Mouse (Mus musculus): ENCODE measurements around the gene Atf1. TPM values are rescaled to one million over a fixed set of nuclear protein-coding genes. Genes with fewer than 3 reads are reported as not detected.
A peak's percentile ranks its signal among the peaks of the same experiment; 100 is the strongest.

Gene Atf1
- total RNA-seq, 2 experiments from 2014 or later: 22.5 to 24.2 TPM

DNA sequence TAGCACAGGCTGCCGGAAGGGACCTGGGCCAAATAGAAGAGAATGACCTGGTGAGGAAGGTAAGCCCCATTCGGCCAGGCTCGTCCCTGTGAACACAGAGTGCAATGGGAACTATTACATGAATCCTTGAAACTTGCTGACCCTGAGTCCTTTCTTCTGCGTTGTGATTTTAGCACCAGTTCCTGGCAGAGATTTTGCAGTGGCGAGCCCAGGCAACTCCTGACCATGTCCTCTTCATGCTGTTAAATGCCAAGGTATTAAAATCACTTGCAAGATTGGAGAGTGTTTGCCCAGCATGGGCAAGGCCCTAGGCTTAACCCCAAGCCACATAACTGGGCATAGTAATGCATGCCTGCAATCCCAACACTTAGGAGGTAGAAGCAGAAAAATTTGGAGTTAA is 37.5 kb upstream of the Atf1 start:
- Histone ChIP-seq H3K4me3 (no peak overlapping the region), H3K27ac (no peak overlapping the region)
- DNase-seq (ENCODE audit: low spot score in 2 of 2): no peak
- TF ChIP-seq CTCF (conservative IDR thresholded peaks at IDR 0.05): no peak

DNA sequence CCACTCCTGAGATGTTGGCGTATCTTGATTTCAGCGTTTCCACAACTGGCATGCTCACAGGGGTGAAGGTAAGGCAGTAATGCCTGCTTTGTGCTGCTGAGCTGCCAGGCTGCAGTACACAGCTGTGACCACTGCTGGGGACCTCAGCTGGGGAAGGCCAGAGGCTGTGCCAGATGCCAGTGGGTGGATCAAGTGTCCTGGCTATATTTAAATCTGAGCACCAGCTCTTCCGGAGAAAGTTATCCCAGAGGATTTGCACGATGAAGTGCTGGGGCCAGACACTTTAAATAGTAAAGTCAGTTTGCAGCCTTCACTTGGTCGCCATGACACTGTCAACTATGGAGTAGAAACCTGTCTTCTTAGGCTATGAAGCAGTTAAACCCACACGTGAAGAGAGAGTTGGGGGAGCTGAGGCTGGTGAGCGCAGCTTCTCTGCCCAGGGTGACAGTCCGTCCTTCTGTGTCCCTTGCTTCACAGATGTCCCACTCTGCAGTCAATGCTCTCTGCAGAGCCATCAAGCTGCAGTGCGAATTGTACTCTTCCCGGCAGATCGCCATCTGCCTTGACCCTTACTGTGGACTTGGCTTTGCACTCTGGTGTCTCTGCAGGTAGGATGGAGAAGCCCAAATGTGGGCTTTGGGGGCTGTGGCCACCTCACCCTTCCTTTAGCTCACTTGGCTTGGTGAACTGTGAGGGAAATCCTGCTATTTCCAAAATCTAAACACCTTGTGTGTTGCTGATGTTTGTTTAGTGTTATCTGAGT is 28.5 kb upstream of the Atf1 start:
- peak; percentile 47 for TF ChIP-seq CTCF (conservative IDR thresholded peaks at IDR 0.05)
- no peak for DNase-seq (ENCODE audit: low spot score in 2 of 2)
- no peak overlapping the region for H3K4me3 ChIP-seq
- peak overlapping the region; percentile 68; the same call in 1 of the 2 replicates for H3K27ac ChIP-seq

DNA sequence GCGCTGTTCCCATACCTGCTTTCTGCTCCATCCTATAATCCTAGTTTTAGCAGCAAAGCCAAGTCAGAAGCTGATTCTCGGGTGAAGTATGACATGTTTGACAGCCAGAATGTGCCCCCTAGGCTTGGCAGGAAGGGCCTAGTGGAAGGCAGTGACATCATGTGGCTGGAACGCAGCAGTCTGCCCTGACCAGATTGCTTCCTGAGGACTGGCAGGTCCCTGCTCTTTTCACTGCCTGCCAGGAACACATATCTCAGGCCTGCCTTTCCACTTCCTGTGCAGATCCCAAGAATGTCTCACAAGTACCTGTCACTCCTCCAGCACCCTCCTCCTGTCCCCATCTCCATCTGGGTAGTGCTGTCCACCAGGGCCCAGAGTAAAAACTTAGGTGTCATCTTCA is 27.8 kb upstream of the Atf1 start:
- Histone ChIP-seq H3K4me3 (no peak overlapping the region), H3K27ac (peak overlapping the region; percentile 68; the same call in 1 of the 2 replicates)
- no peak for DNase-seq (ENCODE audit: low spot score in 2 of 2)
- 0 out of 2 replicates have a peak, but pooled peaks have one; percentile 3 for TF ChIP-seq CTCF (conservative IDR thresholded peaks at IDR 0.05)

DNA sequence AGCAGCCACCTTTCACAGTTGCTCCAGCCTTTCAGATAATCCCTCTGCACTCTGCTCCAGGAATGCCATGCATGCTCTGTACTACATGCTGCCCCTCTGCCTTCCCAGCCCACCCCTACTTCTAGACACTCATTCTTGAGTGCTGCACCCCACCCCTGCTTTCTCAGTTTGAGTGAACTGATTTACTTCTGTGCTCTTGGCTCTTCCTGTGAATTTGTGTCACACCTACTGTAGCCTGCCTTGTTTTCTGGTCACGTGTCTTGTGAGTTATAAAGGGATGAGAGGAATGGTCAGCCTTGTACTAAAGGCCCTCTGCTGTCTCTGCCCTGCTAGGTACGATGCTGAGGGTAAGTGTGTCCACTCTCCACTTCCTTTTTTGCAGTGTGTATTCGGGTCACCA is 25.8 kb upstream of the Atf1 start:
- Histone ChIP-seq H3K4me3 (no peak overlapping the region), H3K27ac (peak overlapping the region; percentile 75)
- TF ChIP-seq CTCF (conservative IDR thresholded peaks at IDR 0.05): no peak
- DNase-seq (ENCODE audit: low spot score in 2 of 2): no peak

DNA sequence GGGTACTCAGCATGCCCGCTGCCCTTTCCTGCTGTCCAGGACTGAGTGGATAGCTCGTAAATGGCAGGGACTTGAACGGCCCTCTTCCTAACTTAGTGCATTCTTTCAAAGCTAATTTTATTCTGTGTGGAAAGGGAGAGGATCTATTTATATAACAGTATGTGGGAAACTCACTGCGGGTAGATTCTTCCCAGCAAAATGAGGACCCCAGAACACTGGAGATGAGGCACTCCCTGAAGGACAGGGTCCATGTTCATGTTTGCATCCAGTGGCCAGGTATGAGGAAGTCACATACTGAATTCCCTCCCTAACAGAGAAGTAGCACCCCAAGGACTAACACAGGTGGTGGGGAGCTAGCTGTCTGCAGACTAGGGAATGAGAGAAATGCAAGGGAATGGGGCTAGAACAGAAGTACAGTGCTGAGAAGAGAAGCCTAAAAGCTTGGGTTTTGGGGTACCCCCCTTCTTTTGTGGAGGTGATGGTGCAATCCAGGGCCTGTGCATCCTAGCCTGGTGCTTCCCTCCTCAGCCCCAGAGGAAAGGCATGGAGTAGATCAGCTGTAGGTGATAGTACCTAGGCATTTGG is 25.1 kb upstream of the Atf1 start:
- peak overlapping the region; percentile 75 for H3K27ac ChIP-seq
- no peak overlapping the region for H3K4me3 ChIP-seq
- DNase-seq (ENCODE audit: low spot score in 2 of 2): no peak
- no peak for TF ChIP-seq CTCF (conservative IDR thresholded peaks at IDR 0.05)

DNA sequence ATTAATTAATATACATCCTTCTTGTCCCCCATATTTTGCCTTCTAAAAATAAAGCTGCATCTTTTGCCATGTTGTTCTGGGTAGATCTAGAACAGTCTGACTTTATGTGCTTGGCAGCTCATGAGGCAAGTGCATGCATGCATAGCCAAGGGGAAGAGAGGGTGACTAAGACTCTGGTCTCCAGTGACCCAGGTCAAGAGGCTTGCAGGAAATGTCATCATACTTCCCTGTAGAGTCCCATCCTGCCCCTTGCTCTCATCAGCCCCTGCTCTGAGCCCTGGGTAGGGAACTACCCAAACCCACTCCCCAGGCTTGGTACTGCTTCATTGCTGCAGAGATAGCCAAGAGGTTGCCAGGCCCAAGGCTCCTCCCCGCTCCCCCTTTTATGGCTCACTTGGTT is 23.0 kb upstream of the Atf1 start:
- DNase-seq (ENCODE audit: low spot score in 2 of 2): no peak
- Histone ChIP-seq H3K27ac (peak overlapping the region; percentile 23; the same call in 1 of the 2 replicates), H3K4me3 (no peak overlapping the region)
- TF ChIP-seq CTCF (conservative IDR thresholded peaks at IDR 0.05): no peak

DNA sequence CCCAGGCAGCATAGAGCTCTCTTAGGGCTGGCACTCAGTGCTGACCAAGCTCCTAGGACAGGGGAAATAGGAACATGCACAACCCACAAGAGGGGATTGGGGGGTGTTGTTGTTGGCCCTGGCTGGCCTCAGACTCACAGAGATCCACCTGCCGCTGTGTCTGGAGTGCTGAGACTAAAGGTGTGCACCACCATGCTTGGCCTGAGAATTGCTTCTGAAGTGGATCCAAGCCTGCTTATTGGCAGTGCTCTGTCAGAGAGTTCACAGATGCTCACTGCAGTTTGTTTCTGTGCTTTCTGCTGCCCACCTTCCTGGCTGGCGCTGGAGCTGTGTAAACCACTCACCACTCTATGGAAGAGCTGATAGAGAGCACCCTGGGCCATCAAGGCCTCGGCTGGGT is 17.6 kb upstream of the Atf1 start:
- peak overlapping the region; percentile 28; the same call in 1 of the 2 replicates for H3K27ac ChIP-seq
- TF ChIP-seq CTCF (conservative IDR thresholded peaks at IDR 0.05): no peak

DNA sequence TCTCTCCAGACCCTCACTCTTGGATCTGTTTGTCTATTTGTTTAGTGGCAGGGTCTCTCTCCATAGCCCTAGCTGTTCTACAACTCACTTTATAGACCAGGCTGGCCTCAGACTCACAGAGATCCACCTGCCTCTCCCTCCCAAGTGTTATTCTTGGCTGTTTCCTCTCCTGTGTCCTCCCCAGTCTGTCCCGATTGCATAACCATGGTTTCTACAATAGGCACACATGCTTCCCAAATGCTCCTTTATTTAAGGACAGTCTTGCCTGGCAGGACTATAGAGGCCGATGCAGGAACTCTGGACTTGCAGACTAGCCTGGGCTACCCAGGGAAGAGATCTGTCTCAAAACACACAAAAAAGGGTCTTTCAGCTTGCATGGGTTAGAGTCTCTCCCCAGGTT is 14.3 kb upstream of the Atf1 start:
- TF ChIP-seq CTCF (conservative IDR thresholded peaks at IDR 0.05): no peak
- Histone ChIP-seq H3K4me3 (no peak overlapping the region), H3K27ac (peak overlapping the region; percentile 24; the same call in 1 of the 2 replicates)
- DNase-seq (ENCODE audit: low spot score in 2 of 2): no peak

More for the DNA sequence above, 17.6 kb upstream of the Atf1 start:
- no peak for DNase-seq (ENCODE audit: low spot score in 2 of 2)
- no peak overlapping the region for H3K4me3 ChIP-seq

DNA sequence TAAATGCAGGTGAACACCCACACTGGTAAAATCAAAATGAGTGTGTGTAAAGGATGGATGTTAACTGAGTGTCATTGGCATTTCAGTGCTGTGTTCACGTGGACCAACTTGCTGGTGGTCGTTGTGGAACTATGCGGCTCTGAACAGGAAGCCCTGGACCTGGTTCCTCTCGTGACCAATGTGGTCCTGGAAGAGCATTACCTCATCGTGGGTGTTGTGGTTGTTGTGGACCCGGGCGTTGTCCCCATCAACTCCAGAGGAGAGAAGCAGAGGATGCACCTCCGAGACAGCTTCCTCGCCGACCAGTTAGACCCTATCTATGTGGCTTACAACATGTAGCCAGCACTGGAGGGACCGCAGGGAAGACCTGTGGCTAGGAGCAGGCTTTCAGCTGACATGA is 12.5 kb upstream of the Atf1 start:
- Histone ChIP-seq H3K27ac (no peak overlapping the region), H3K4me3 (no peak overlapping the region)
- no peak for DNase-seq (ENCODE audit: low spot score in 2 of 2)
- TF ChIP-seq CTCF (conservative IDR thresholded peaks at IDR 0.05): no peak

DNA sequence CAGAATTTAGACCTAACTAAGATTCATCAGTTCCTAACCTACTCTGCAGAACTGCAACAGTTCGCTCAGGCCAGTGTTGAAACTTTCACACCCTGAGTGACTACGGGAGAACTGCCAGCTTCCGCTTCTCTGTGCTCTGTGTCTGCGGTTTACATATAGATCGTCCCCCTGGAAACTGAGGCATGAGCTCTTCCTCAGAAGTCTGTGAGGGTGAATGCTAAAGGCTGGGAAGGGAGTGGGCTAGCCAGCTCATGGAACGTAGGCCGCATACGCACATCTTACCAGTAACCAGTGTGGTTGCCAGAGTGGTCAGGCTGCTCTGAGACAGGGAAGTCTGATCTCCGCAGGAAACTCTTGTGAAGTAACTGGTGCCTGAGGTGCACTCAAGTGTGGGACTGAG is 11.4 kb upstream of the Atf1 start:
- no peak for DNase-seq (ENCODE audit: low spot score in 2 of 2)
- Histone ChIP-seq H3K27ac (no peak overlapping the region), H3K4me3 (no peak overlapping the region)
- no peak for TF ChIP-seq CTCF (conservative IDR thresholded peaks at IDR 0.05)

DNA sequence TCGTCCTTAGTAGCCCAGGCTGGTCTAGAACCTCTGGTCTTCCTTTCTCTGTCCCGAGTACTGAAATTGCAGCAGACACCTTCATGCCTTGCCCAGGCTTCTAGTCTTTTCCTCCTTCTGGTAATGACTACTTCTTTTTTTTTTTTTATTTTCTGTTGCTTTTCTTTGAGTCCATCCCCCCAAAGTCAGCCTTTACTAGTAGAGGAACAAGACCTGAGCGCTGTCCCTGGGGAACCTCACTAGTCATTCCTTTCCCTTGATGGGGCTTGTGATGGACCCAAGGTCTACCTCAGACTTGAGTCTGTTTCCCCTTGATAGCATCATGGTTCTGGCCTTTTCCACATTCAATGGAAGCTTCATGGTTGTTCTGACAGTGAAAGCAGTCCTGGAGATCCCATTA is 9.6 kb upstream of the Atf1 start:
- no peak for TF ChIP-seq CTCF (conservative IDR thresholded peaks at IDR 0.05)
- no peak for DNase-seq (ENCODE audit: low spot score in 2 of 2)
- no peak overlapping the region for H3K4me3 ChIP-seq
- H3K27ac ChIP-seq: no peak overlapping the region

DNA sequence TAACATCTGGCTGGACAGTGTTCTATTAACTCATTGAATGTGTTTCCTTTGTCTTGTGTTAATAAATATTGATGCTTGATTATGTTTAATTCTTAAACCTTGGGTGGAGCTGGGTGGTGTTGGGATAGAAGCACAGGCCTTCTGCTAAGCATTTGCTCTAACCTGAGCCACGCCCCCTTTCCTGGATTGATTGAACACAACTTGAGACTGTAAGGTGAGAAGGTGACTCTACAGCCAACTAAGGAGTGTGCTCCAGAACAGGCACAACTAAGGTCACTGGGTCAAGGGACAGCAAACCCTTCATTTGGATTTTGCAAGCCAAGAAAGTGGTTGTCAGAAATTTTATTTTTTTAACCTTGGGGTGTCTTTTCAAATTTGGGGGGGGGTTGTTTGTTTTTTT is 8.2 kb upstream of the Atf1 start:
- no peak for TF ChIP-seq CTCF (conservative IDR thresholded peaks at IDR 0.05)
- Histone ChIP-seq H3K27ac (no peak overlapping the region), H3K4me3 (no peak overlapping the region)
- DNase-seq (ENCODE audit: low spot score in 2 of 2): no peak

DNA sequence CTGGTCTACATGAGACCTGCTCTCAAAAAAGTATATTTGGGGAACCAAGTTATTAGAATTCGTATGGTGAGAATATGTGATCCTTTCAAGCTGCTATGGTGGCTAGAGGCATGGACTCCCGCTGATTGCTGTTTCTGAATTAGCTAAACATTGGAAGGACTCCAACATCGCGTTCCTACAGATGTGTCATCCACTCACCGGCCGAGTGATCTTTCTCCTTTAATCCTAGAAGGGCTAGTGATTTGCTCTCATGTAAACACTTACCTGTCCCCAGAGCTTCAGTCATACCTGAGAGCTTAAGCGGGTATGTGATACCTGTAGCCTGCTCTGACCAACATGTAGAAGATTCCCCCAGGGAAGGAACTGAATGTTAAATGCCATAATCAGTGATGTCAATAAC is 6.7 kb upstream of the Atf1 start:
- no peak for DNase-seq (ENCODE audit: low spot score in 2 of 2)
- Histone ChIP-seq H3K4me3 (no peak overlapping the region), H3K27ac (no peak overlapping the region)
- TF ChIP-seq CTCF (conservative IDR thresholded peaks at IDR 0.05): no peak

DNA sequence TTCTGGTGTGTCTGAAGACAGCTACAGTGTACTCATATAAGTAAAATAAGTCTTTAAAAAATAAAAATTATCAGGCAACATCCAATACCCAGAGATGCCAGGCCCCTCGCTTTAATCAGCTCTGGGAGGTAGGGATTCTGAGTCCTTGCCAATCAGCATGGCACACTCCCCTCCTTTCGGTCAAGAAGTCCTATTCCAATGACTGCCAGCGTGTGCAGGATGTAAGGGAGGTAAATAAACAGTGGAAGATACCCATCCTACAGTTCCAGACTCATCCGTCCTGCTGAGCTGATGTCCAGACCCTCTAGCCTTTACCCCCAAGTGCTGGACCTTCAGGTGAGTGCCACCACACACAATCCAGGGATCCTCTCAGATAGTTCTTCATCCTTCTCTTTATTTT is 2.2 kb upstream of the Atf1 start:
- TF ChIP-seq CTCF (conservative IDR thresholded peaks at IDR 0.05): 0 out of 2 replicates have a peak, but pooled peaks have one; percentile 15
- H3K27ac ChIP-seq: peak overlapping the region; percentile 100; the same call in 1 of the 2 replicates
- no peak overlapping the region for H3K4me3 ChIP-seq
- DNase-seq (ENCODE audit: low spot score in 2 of 2): no peak

All from layer of hippocampus, adult 2 months (tissue).